Mouse (Mus musculus): ENCODE results near the gene Rpl18a.

The Rpl18a gene

DNA sequence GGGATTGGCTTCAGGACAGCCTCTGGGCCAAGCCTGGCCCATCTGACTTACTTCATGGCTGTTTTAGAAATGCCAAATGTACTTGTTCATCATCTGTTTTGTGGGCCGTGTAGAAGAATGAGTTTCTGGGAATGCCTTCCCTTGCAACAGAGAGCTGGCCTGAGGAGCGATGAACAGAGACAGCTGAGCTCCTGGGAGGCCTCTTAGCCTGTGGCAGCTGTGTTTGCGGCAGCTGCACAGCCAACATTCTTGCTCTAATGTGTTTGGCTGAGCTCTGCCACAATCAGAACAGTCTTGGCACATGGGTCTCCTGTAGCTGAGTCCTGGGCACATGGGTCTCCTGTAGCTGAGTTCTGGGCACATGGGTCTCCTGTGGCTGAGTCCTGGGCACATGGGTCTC lies 30.9 kb upstream of the Rpl18a start:
- H3K4me3 ChIP-seq (replicated peaks; ENCODE audit: low read length), result no peak overlapping the region
- no peaks in the 10 kb centered on the region for H3K36me3 ChIP-seq (ENCODE audit: insufficient read depth, low read length)
- H3K4me1 ChIP-seq (replicated peaks; ENCODE audit: low read depth, low read length), result peaks cover 10% of the 10 kb centered on the region; the same call in 1 of the 2 replicates
- TF ChIP-seq POU5F1 (IDR thresholded peaks at IDR 0.05; ENCODE audit: borderline replicate concordance, low read length) (no peak), CTCF (conservative IDR thresholded peaks at IDR 0.05; ENCODE audit: low read length) (no peak), NANOG (IDR thresholded peaks at IDR 0.05; ENCODE audit: borderline replicate concordance, low read length) (no peak)
- H3K9me3 ChIP-seq (ENCODE audit: low read length), result peaks cover 4% of the 10 kb centered on the region; the same call in 1 of the 2 replicates
- H3K27me3 ChIP-seq (ENCODE audit: insufficient read depth, low read length), result peaks cover 4% of the 10 kb centered on the region; the same call in 1 of the 2 replicates

DNA sequence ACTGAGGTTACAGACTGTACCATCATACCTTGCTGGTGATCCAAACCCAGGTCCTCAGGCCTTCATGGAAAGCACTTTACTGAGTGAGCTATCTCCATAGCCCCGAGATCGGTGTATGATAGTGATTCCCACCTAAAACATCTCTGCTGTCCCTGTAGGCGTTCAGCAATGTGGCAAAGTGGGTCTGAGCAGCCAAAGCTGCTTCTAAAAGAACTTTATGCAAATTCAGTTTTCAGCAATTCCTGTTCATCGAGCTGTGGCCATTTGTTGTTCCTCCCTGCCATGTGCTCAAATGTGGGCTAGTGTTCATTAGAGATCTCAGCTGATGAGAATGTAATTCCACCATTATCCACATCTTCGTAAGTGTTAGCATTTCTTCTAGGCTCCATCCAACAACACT lies 29.2 kb upstream of the Rpl18a start:
- TF ChIP-seq NANOG (IDR thresholded peaks at IDR 0.05; ENCODE audit: borderline replicate concordance, low read length), result no peak
- TF ChIP-seq CTCF (conservative IDR thresholded peaks at IDR 0.05; ENCODE audit: low read length), result no peak
- TF ChIP-seq POU5F1 (IDR thresholded peaks at IDR 0.05; ENCODE audit: borderline replicate concordance, low read length), result no peak
- Histone ChIP-seq H3K4me3 (replicated peaks; ENCODE audit: low read length) (no peak overlapping the region), H3K4me1 (replicated peaks; ENCODE audit: low read depth, low read length) (no peaks in the 10 kb centered on the region), H3K36me3 (ENCODE audit: insufficient read depth, low read length) (0 out of 2 replicates have a peak, but pooled peaks cover 4% of the 10 kb centered on the region), H3K27me3 (ENCODE audit: insufficient read depth, low read length) (peaks cover 4% of the 10 kb centered on the region; the same call in 1 of the 2 replicates), H3K9me3 (ENCODE audit: low read length) (peaks cover 4% of the 10 kb centered on the region; the same call in 1 of the 2 replicates)

DNA sequence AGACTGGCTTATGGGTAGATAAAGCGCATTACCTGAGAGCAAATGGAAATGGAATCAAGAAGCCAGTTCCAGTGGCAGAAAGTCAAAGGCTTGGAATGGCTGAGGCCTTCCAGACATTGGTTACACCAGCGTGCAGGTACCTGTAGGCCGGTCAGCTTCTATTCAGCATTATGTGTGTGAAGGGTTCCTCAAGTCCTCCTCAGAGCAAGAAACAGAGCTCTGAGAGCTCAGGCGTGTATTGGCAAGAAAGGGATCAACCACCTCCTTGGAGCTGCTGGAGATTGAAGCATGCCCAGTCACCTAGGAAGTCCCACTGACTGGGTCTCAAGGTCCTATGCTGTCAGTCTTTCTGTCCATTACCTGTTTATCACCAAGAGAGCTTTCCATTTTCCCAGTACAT lies 28.5 kb upstream of the Rpl18a start:
- H3K4me3 ChIP-seq (replicated peaks; ENCODE audit: low read length), result no peak overlapping the region
- H3K27me3 ChIP-seq (ENCODE audit: insufficient read depth, low read length), result peaks cover 3% of the 10 kb centered on the region; the same call in 1 of the 2 replicates
- H3K36me3 ChIP-seq (ENCODE audit: insufficient read depth, low read length), result 0 out of 2 replicates have a peak, but pooled peaks cover 4% of the 10 kb centered on the region
- H3K9me3 ChIP-seq (ENCODE audit: low read length), result no peaks in the 10 kb centered on the region
- no peak for TF ChIP-seq CTCF (conservative IDR thresholded peaks at IDR 0.05; ENCODE audit: low read length)
- TF ChIP-seq POU5F1 (IDR thresholded peaks at IDR 0.05; ENCODE audit: borderline replicate concordance, low read length), result no peak
- no peak for TF ChIP-seq NANOG (IDR thresholded peaks at IDR 0.05; ENCODE audit: borderline replicate concordance, low read length)
- no peaks in the 10 kb centered on the region for H3K4me1 ChIP-seq (replicated peaks; ENCODE audit: low read depth, low read length)

DNA sequence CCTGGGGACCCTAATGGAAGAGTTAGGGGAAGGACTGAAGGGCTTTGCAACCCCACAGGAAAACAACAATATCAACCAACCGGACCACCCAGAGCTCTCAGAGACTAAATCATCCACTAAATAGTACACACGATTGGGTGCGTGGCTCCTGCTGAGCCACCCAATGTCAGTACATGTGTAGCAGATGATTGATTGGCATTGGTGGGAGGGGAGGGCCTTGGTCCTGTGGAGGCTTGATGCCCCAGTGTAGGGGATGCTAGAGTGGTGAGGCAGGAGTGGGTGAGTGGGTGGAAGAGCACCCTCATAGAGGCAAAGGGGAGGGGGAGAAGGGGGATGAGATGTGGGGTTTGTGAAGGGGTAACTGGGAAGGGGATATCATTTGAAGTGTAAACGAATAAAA lies 26.9 kb upstream of the Rpl18a start:
- TF ChIP-seq NANOG (IDR thresholded peaks at IDR 0.05; ENCODE audit: borderline replicate concordance, low read length) (no peak), POU5F1 (IDR thresholded peaks at IDR 0.05; ENCODE audit: borderline replicate concordance, low read length) (no peak), CTCF (conservative IDR thresholded peaks at IDR 0.05; ENCODE audit: low read length) (no peak)
- Histone ChIP-seq H3K9me3 (ENCODE audit: low read length) (no peaks in the 10 kb centered on the region), H3K4me1 (replicated peaks; ENCODE audit: low read depth, low read length) (no peaks in the 10 kb centered on the region), H3K36me3 (ENCODE audit: insufficient read depth, low read length) (peaks cover 11% of the 10 kb centered on the region), H3K27me3 (ENCODE audit: insufficient read depth, low read length) (no peaks in the 10 kb centered on the region), H3K4me3 (replicated peaks; ENCODE audit: low read length) (no peak overlapping the region)

DNA sequence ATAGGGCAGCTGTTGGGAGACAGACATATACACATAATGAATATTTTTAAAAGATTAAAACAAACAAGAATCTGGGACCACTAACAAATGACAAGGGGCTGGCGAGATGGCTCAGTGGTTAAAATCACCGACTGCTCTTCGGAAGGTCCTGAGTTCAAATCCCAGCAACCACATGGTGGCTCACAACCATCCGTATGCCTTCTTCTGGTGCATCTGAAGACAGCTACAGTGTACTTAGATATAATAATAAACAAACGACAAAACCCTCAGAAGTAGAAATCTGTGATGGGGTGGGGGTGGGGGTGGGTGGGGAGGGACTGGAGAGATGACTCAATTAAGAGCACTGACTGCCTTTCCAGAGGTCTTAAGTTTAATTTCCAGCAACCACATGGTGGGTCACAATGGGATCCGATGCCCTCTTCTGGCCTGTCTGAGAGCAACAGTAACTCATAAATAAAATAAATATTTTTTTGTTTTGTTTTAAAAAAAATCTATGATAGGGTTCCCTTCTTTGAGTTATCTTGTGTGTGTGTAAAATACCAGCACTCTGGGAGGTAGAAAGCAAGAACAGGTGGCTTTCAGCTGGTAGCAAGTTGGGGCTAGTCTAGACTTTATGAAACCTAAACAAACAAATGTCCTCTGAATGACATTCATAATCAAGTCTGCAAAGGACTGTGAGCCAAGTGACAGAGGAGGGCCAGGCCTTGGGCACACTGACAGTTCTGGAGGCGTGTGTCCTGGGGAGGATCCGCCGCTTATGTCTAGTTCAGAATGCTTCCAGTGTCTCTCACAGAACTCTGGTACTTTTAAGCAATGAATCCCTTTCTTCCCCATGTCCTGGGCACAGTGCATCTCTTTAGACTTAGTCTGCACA lies 23.1 kb upstream of the Rpl18a start:
- Histone ChIP-seq H3K27me3 (ENCODE audit: insufficient read depth, low read length) (no peaks in the 10 kb centered on the region), H3K4me3 (replicated peaks; ENCODE audit: low read length) (no peak overlapping the region), H3K36me3 (ENCODE audit: insufficient read depth, low read length) (peaks cover 50% of the 10 kb centered on the region), H3K4me1 (replicated peaks; ENCODE audit: low read depth, low read length) (peaks cover 20% of the 10 kb centered on the region), H3K9me3 (ENCODE audit: low read length) (no peaks in the 10 kb centered on the region)
- TF ChIP-seq CTCF (conservative IDR thresholded peaks at IDR 0.05; ENCODE audit: low read length) (no peak), NANOG (IDR thresholded peaks at IDR 0.05; ENCODE audit: borderline replicate concordance, low read length) (no peak), POU5F1 (IDR thresholded peaks at IDR 0.05; ENCODE audit: borderline replicate concordance, low read length) (no peak)

DNA sequence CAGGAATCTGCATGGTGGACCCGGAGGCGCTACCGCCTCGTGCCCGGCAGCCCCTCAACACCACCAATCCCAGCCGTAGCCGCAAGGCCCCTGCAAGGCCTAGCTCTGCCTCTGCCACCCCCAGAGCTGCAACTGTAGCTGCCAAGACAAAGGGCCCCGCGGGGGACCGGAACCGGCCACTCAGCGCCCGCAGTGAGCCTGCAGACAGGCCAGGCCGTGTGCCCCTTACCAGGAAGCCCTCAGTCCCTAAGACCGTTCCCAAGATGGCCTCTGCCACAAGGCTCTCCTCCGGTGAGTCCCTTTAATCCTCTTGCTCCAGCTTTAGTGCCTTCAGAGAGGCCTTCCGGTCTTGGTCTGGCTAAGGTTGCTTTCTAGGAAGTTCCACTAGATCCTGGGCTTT lies 17.5 kb upstream of the Rpl18a start:
- TF ChIP-seq CTCF (conservative IDR thresholded peaks at IDR 0.05; ENCODE audit: low read length), result no peak
- TF ChIP-seq NANOG (IDR thresholded peaks at IDR 0.05; ENCODE audit: borderline replicate concordance, low read length), result peak; percentile 82
- Histone ChIP-seq H3K27me3 (ENCODE audit: insufficient read depth, low read length) (no peaks in the 10 kb centered on the region), H3K36me3 (ENCODE audit: insufficient read depth, low read length) (peaks cover 93% of the 10 kb centered on the region), H3K4me3 (replicated peaks; ENCODE audit: low read length) (peak overlapping the region; percentile 71), H3K4me1 (replicated peaks; ENCODE audit: low read depth, low read length) (peaks cover 67% of the 10 kb centered on the region), H3K9me3 (ENCODE audit: low read length) (no peaks in the 10 kb centered on the region)

DNA sequence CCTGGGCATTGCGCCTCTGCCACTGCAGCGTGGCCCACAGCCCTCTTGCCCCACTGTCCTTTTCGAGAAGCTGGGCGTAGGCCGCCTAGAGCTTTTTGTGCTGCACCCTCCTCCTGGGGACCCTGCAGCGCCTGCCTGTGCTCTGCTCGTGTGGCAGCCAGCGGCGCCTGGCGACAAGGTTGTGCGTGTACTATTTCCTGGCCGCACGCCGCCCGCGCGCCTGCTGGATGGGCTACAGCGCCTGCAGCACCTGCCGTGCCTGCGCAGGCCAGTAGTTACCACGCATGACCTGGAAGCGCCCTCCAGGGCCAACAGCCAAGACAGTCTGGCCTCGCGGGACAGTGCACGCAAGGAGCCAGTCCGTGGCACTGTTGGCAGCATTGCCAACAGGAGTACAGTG lies 16.3 kb upstream of the Rpl18a start:
- TF ChIP-seq CTCF (conservative IDR thresholded peaks at IDR 0.05; ENCODE audit: low read length), result no peak
- no peaks in the 10 kb centered on the region for H3K9me3 ChIP-seq (ENCODE audit: low read length)
- H3K4me1 ChIP-seq (replicated peaks; ENCODE audit: low read depth, low read length), result peaks cover 72% of the 10 kb centered on the region
- H3K4me3 ChIP-seq (replicated peaks; ENCODE audit: low read length), result peak overlapping the region; percentile 71
- H3K27me3 ChIP-seq (ENCODE audit: insufficient read depth, low read length), result no peaks in the 10 kb centered on the region
- peaks cover 88% of the 10 kb centered on the region for H3K36me3 ChIP-seq (ENCODE audit: insufficient read depth, low read length)

DNA sequence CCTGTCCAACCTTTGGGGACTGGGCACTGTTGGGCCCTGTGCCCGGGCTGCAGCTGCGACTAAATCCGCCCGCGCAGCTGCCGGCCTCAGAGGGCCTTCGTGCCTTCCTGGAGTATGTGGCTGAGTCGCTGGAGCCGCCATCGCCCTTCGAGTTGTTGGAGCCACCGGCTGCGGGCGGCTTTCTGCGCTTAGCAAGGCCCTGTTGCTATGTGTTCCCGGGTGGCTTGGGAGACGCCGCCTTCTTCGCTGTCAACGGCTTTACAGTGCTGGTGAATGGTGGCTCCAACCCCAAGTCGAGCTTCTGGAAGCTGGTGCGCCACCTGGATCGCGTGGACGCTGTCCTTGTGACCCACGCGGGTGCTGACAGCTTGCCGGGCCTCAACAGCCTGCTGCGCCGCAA lies 15.7 kb upstream of the Rpl18a start:
- Histone ChIP-seq H3K36me3 (ENCODE audit: insufficient read depth, low read length) (peaks cover 83% of the 10 kb centered on the region), H3K27me3 (ENCODE audit: insufficient read depth, low read length) (no peaks in the 10 kb centered on the region), H3K4me3 (replicated peaks; ENCODE audit: low read length) (peak overlapping the region; percentile 71), H3K9me3 (ENCODE audit: low read length) (no peaks in the 10 kb centered on the region), H3K4me1 (replicated peaks; ENCODE audit: low read depth, low read length) (peaks cover 72% of the 10 kb centered on the region)
- TF ChIP-seq NANOG (IDR thresholded peaks at IDR 0.05; ENCODE audit: borderline replicate concordance, low read length) (no peak), POU5F1 (IDR thresholded peaks at IDR 0.05; ENCODE audit: borderline replicate concordance, low read length) (no peak), CTCF (conservative IDR thresholded peaks at IDR 0.05; ENCODE audit: low read length) (no peak)
